Mouse (Mus musculus) ES-Bruce4 (cell line): Measurements from ENCODE around the gene Adap2. TPM values are rescaled to one million over a fixed set of nuclear protein-coding genes. Genes with fewer than 3 reads are reported as not detected.
A peak's percentile ranks its signal among the peaks of the same experiment; 100 is the strongest.

Source experiments
- H3K27ac ChIP-seq: 2 replicates; pipeline ENCODE4 v1.5.1; 2012; ENCODE audit warnings: low read length, inconsistent platforms; ENCODE audit not compliant: insufficient read depth
- H3K27me3 ChIP-seq: 2 replicates; pipeline ENCODE4 v1.6.1; 2012; ENCODE audit warnings: mild to moderate bottlenecking, low read length, inconsistent platforms; ENCODE audit not compliant: control insufficient read depth, poor library complexity, insufficient read depth, severe bottlenecking
- H3K36me3 ChIP-seq: 2 replicates; pipeline ENCODE4 v1.6.1; 2012; ENCODE audit warnings: inconsistent platforms, mild to moderate bottlenecking, low read length, moderate library complexity; ENCODE audit not compliant: control insufficient read depth, poor library complexity, insufficient read depth, severe bottlenecking
- H3K4me1 ChIP-seq: one replicate; pipeline ENCODE4 v1.8.1; 2011; ENCODE audit warnings: low read length; ENCODE audit not compliant: control insufficient read depth, insufficient read depth
- H3K4me3 ChIP-seq: 2 replicates; pipeline ENCODE4 v1.5.1; 2011; ENCODE audit warnings: low read depth, mild to moderate bottlenecking, low read length
- H3K9ac ChIP-seq: 2 replicates; pipeline ENCODE4 v1.6.1; 2012; ENCODE audit warnings: low read depth, mild to moderate bottlenecking, inconsistent platforms; ENCODE audit not compliant: poor library complexity, severe bottlenecking
- H3K9me3 ChIP-seq: replicated peaks from 2 replicates; pipeline ENCODE4 v1.6.1; 2012; ENCODE audit warnings: mild to moderate bottlenecking, low read length, inconsistent platforms; ENCODE audit not compliant: control insufficient read depth, poor library complexity, insufficient read depth, severe bottlenecking
- CTCF ChIP-seq: IDR thresholded peaks from one replicate; pipeline ENCODE4 v1.8.1; 2011; ENCODE audit warnings: low read depth, low read length
- EP300 ChIP-seq: IDR thresholded peaks from 2 replicates; pipeline ENCODE4 v1.6.1; 2011; ENCODE audit warnings: low read depth, low read length; ENCODE audit not compliant: insufficient read depth
- POLR2A ChIP-seq: IDR thresholded peaks from one replicate; pipeline ENCODE4 v1.8.1; 2011; ENCODE audit warnings: low read length; ENCODE audit not compliant: insufficient read depth
- polyA plus RNA-seq: library from polyadenylated mRNA; stranded (reverse); fragments of >200 nt; gene quantifications from 2 replicates; pipeline ENCODE4 v1.2.4, GENCODE M21; 2011; ENCODE audit warnings: low read depth; ENCODE audit not compliant: missing spikeins, insufficient read depth, insufficient read length

The Adap2 gene
- polyA plus RNA-seq, result 3.4 and 3.5 TPM in 2 replicates

DNA sequence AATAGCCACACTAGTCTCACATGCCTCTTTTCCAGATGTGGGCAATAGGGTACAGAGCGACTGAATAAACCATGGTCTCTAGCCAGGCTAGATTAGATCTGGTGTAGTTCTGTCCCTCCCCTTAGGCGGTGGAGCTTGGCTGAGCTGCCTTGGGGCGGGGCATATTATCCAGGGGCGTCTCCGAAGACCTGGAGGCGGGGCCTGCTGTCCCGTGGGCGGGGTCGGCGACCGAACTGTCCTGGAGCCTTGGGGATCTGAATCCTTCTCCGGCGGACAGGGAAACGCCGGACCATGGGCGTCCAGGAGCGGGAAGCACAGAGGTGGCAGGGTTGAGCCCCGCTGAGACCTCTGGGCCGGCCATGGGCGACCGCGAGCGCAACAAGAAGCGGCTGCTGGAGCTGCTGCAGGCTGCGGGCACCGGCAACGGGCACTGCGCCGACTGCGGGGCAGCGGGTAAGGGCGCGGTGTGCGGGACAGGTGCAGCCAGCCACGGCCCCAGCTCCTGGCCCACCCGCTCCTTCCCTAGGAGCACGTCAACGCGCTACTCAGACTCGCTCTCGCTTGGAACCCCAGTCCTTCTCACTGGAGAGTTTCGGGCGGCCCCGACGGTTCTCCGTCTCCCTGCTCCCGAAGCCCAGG lies at the start of gene Adap2:
Gene Adap2, plus strand, starts transcription at position 249 of the 639 bp plus-strand sequence.
- Histone ChIP-seq H3K27me3 (peaks cover 5% of the 10 kb centered on the region; the same call in 1 of the 2 replicates), H3K4me1 (no peaks in the 10 kb centered on the region), H3K9me3 (no peaks in the 10 kb centered on the region), H3K9ac (peak within 1 kb of the TSS; percentile 76), H3K27ac (no peak within 1 kb of the TSS), H3K36me3 (no peaks in the 10 kb centered on the region), H3K4me3 (peak within 1 kb of the TSS; percentile 81)
- no peak for TF ChIP-seq POLR2A
- TF ChIP-seq EP300, result no peak
- TF ChIP-seq CTCF, result no peak

DNA sequence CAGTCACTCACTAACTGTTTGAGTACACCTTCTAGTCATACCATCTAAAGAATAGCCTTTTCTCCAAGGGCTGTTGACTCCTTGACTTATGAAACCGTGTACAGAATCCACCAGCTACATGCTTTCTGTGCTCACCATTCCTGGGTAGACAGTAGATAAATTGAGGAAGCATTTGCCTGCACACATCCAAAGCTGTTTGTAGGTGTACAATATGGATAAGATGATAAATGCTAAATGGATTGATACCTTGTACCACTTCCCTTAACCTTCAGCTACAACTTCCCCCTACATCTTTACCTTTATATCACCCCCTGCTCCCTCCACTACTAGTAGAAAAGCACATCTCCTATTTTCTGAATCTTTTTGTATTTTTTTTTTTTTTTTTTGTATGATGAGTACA lies 49.5 kb upstream of the Adap2 start:
- no peak overlapping the region for H3K27ac ChIP-seq
- no peak overlapping the region for H3K4me3 ChIP-seq
- TF ChIP-seq POLR2A (no peak), CTCF (no peak), EP300 (no peak)
- no peaks in the 10 kb centered on the region for H3K27me3 ChIP-seq
- H3K9ac ChIP-seq, result no peak overlapping the region
- H3K36me3 ChIP-seq, result peaks cover 37% of the 10 kb centered on the region
- H3K4me1 ChIP-seq, result no peaks in the 10 kb centered on the region
- no peaks in the 10 kb centered on the region for H3K9me3 ChIP-seq

DNA sequence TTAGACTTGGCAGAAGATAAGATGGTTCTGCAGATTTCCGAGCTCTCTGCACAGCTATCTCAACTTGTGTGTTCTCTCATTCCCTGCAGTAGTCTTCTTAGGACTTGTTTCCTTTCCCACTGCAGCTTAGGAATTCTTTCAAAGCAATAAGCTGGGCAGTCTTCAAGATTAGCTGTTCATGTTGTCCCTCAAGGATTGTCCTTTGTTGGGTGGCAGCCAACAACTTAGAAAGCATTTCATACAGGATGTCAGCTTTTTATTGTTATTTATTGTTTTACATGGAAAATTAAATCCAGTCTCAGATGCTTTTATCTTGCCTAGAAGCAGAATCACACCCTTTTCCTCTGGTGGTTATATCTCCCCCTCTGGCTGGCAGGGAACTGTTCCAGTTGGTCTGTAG lies 37.5 kb upstream of the Adap2 start:
- Histone ChIP-seq H3K36me3 (peaks cover 47% of the 10 kb centered on the region), H3K9me3 (no peaks in the 10 kb centered on the region), H3K4me3 (no peak overlapping the region), H3K27me3 (no peaks in the 10 kb centered on the region), H3K9ac (no peak overlapping the region), H3K27ac (no peak overlapping the region), H3K4me1 (no peaks in the 10 kb centered on the region)
- TF ChIP-seq CTCF (no peak), EP300 (no peak), POLR2A (no peak)

DNA sequence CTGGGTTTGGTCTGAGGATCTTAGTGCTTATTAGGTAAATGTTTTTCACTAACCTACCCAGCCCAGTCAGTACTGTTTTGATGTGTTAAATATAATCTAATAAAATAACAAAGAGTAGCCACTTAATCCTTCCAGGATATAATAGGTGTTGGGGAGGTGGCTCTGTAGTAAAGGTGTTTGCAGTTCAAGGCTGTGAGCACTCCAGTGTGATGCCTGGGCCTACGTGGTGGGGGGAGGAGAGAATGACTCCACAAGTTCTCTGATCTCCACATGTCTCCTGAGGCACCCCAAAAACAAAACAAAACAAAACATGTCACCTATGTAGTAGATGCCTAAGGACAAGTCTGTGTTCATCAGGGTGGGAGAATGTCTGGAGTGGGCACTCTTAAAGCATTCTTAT lies 21.9 kb upstream of the Adap2 start:
- Histone ChIP-seq H3K27me3 (no peaks in the 10 kb centered on the region), H3K36me3 (peaks cover 22% of the 10 kb centered on the region), H3K9me3 (no peaks in the 10 kb centered on the region), H3K4me3 (no peak overlapping the region), H3K27ac (peak overlapping the region; percentile 93), H3K9ac (no peak overlapping the region), H3K4me1 (peaks cover 5% of the 10 kb centered on the region)
- peak; percentile 97 for TF ChIP-seq EP300
- no peak for TF ChIP-seq POLR2A

DNA sequence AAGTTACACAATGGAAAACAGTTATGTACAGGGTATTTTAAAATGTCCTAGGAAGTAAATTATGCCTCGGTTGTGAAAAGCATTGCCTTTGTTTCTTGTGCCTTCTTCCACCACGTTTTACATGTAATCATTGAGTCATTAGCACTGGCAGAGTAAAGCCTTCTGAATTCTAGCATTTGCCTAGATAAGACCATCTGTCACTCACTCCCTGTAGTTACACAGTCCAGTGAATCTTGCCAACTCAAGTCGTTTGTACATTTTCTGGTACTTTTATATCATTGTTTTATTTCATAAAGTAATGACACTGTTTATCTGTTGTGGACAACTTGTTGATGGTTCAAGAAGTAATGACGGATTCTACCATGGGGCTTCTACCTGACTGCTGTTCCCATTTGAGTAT lies 19.2 kb upstream of the Adap2 start:
- no peaks in the 10 kb centered on the region for H3K27me3 ChIP-seq
- TF ChIP-seq POLR2A, result no peak
- TF ChIP-seq EP300, result no peak
- TF ChIP-seq CTCF, result no peak
- H3K4me1 ChIP-seq, result peaks cover 5% of the 10 kb centered on the region
- no peak overlapping the region for H3K9ac ChIP-seq
- no peaks in the 10 kb centered on the region for H3K9me3 ChIP-seq
- H3K36me3 ChIP-seq, result peaks cover 22% of the 10 kb centered on the region
- peak overlapping the region; percentile 78; the same call in 1 of the 2 replicates for H3K27ac ChIP-seq
- no peak overlapping the region for H3K4me3 ChIP-seq

DNA sequence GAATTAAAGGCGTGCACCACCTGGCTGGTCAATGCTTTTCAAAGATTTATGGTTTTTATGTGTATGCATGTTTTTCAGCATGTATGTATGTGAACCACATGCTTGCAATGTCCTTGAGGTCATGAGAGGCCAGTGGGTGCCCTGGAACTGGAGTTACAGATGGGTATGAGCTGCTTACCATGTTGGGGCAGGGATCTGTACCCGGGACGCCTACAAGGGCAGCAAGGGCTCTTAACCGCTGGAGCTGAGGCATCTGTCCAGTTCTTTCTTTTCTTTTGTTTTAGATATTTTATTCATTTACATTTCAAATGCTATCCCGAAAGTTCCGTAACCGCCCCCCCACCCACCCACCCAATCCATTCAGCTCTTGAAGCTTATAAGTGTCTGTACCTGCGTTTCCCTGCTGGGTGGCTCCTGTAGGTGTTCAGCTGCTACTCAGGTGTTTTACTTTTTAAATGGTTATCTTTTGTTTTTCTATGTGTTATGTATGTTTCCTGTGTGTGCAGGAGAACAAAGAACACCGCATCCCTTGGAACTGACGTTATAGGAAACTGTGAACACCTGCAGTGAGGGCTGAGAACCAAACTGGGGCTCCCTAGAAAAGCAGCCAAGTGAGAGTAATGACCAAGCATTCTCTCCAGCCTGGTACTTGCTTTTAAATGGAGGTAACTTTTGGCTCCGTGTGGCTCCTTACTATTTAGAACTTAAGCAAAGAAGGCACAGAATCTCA lies 17.8 kb upstream of the Adap2 start:
- Histone ChIP-seq H3K36me3 (peaks cover 22% of the 10 kb centered on the region), H3K9ac (no peak overlapping the region), H3K9me3 (no peaks in the 10 kb centered on the region), H3K27ac (peak overlapping the region; percentile 82), H3K4me1 (peaks cover 5% of the 10 kb centered on the region), H3K4me3 (no peak overlapping the region), H3K27me3 (no peaks in the 10 kb centered on the region)
- TF ChIP-seq CTCF (no peak), POLR2A (no peak), EP300 (peak; percentile 93)
